Mouse (Mus musculus) midbrain, embryonic 12.5 days (tissue): ENCODE measurements around the gene Wdsub1. TPM values are rescaled to one million over a fixed set of nuclear protein-coding genes. Genes with fewer than 3 reads are reported as not detected.
"Not testable (repeated sequence)": the region's sequence is repeated elsewhere in the genome, so short reads cannot be mapped to it uniquely, and the experiment has no call there.

Experiments used
- ATAC-seq: fragments of 200-750 bp; cut with Nextera tagmentation; 2 replicates; pipeline ENCODE4 v1.8.0; 2017; ENCODE audit warnings: low read depth, moderate TSS enrichment, moderate library complexity; ENCODE audit not compliant: low FRiP score
- H3K27ac ChIP-seq: fragments of 300-500 bp; sonication (generic); replicated peaks from 2 replicates; pipeline ENCODE4 v1.5.1; 2016; ENCODE audit warnings: mild to moderate bottlenecking
- H3K27me3 ChIP-seq: fragments of 300-500 bp; sonication (generic); 2 replicates; pipeline ENCODE4 v1.6.1; 2016; ENCODE audit warnings: mild to moderate bottlenecking
- H3K36me3 ChIP-seq: fragments of 300-500 bp; sonication (generic); 2 replicates; pipeline ENCODE4 v1.6.1; 2016
- H3K4me1 ChIP-seq: fragments of 300-500 bp; sonication (generic); 2 replicates; pipeline ENCODE4 v1.6.1; 2016
- H3K4me2 ChIP-seq: fragments of 300-500 bp; sonication (generic); replicated peaks from 2 replicates; pipeline ENCODE4 v1.6.1; 2016; ENCODE audit warnings: mild to moderate bottlenecking, moderate library complexity
- H3K4me3 ChIP-seq: fragments of 300-500 bp; sonication (generic); 2 replicates; pipeline ENCODE4 v1.5.1; 2016; ENCODE audit warnings: mild to moderate bottlenecking
- H3K9ac ChIP-seq: fragments of 300-500 bp; sonication (generic); replicated peaks from 2 replicates; pipeline ENCODE4 v1.6.1; 2016; ENCODE audit warnings: mild to moderate bottlenecking, moderate library complexity
- H3K9me3 ChIP-seq: fragments of 300-500 bp; sonication (generic); 2 replicates; pipeline ENCODE4 v1.6.1; 2016; ENCODE audit warnings: mild to moderate bottlenecking
- WGBS: fragments of 180-500 bp; shearing (Covaris S2); methylation state at CpG from one replicate; pipeline ENCODE4 v1.1.7; 2016; 5-methylcytosine and 5-hydroxymethylcytosine counted together
- polyA plus RNA-seq: library from polyadenylated mRNA; unstranded; fragments of >200 nt; fragmentation: Nextera tagmentation; extraction: Ambion mirVana; gene quantifications from 2 replicates; pipeline ENCODE4 v1.2.1, GENCODE M21; 2016

The Wdsub1 gene
- polyA plus RNA-seq, 1 experiment from 2014 or later, result 17.6 TPM

GRCm38 (mm10) chr2:59877335-59877734 is 5.1 kb downstream of the Wdsub1 start:
- no peak overlapping the region for H3K4me3 ChIP-seq

GRCm38 (mm10) chr2:59876482-59876881 is 5.9 kb downstream of the Wdsub1 start:
- 91% methylated on average over 15 of the region's 15 CpGs for WGBS
- Histone ChIP-seq H3K4me1 (peaks cover 2% of the 10 kb centered on the region; the same call in 1 of the 2 replicates), H3K9ac (no peak overlapping the region), H3K27ac (no peak overlapping the region), H3K4me2 (no peak overlapping the region), H3K27me3 (no peaks in the 10 kb centered on the region), H3K9me3 (no peaks in the 10 kb centered on the region), H3K4me3 (no peak overlapping the region), H3K36me3 (no peaks in the 10 kb centered on the region; the same call in 1 of the 2 replicates)
- ATAC-seq, result no peak

More at GRCm38 (mm10) chr2:59877335-59877734, 5.1 kb downstream of the Wdsub1 start:
- Histone ChIP-seq H3K4me2 (no peak overlapping the region), H3K27me3 (no peaks in the 10 kb centered on the region), H3K36me3 (no peaks in the 10 kb centered on the region; the same call in 1 of the 2 replicates), H3K4me1 (peaks cover 8% of the 10 kb centered on the region), H3K9ac (no peak overlapping the region), H3K27ac (no peak overlapping the region), H3K9me3 (no peaks in the 10 kb centered on the region)
- no peak for ATAC-seq
- WGBS, result 87% methylated on average over 4 of the region's 4 CpGs

DNA sequence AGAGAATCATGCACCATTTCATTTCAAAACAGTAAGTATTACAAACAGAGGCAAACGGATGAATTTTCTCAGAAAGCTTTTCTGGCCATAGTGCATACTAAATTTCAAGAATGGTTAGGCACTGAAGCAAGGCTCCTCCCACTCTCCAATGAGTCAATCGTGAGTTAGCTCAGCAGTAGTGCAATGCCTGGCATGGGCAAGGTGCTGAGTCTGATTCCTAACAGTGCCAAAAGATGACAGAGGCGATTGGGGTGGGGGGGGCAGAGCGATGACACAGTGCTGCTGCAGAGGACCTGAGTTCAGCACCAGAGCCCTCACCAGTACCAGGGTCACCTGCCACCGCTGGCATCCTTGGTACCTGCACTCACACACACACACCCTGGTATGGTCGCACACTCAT is 11.9 kb downstream of the Wdsub1 start:
- no peak overlapping the region for H3K4me3 ChIP-seq
- H3K9me3 ChIP-seq, result no peaks in the 10 kb centered on the region
- no peak for ATAC-seq
- WGBS, result 90% methylated on average over 6 of the region's 6 CpGs
- H3K4me1 ChIP-seq, result no peaks in the 10 kb centered on the region
- H3K36me3 ChIP-seq, result no peaks in the 10 kb centered on the region; the same call in 1 of the 2 replicates
- H3K27ac ChIP-seq, result no peak overlapping the region
- H3K4me2 ChIP-seq, result no peak overlapping the region
- H3K27me3 ChIP-seq, result no peaks in the 10 kb centered on the region
- no peak overlapping the region for H3K9ac ChIP-seq

- WGBS, result 87% methylated on average over 6 of the region's 6 CpGs
- ATAC-seq, result no peak
- Histone ChIP-seq H3K4me1 (peaks cover 12% of the 10 kb centered on the region; the same call in 1 of the 2 replicates), H3K4me2 (no peak overlapping the region), H3K27me3 (no peaks in the 10 kb centered on the region), H3K36me3 (no peaks in the 10 kb centered on the region), H3K4me3 (no peak overlapping the region), H3K9ac (no peak overlapping the region), H3K27ac (no peak overlapping the region), H3K9me3 (no peaks in the 10 kb centered on the region)
Measured at GRCm38 (mm10) chr2:59862618-59863017, 19.8 kb downstream of the Wdsub1 start.

- H3K36me3 ChIP-seq, result no peaks in the 10 kb centered on the region
- H3K27ac ChIP-seq, result no peak overlapping the region
- no peak overlapping the region for H3K9ac ChIP-seq
- no peak overlapping the region for H3K4me2 ChIP-seq
- no peak overlapping the region for H3K4me3 ChIP-seq
- no peaks in the 10 kb centered on the region for H3K9me3 ChIP-seq
- H3K4me1 ChIP-seq, result peaks cover 5% of the 10 kb centered on the region; the same call in 1 of the 2 replicates
- WGBS, result 83% methylated on average over 9 of the region's 9 CpGs
- no peak for ATAC-seq
- no peaks in the 10 kb centered on the region for H3K27me3 ChIP-seq
Measured at GRCm38 (mm10) chr2:59854363-59854762, 28.0 kb downstream of the Wdsub1 start.

DNA sequence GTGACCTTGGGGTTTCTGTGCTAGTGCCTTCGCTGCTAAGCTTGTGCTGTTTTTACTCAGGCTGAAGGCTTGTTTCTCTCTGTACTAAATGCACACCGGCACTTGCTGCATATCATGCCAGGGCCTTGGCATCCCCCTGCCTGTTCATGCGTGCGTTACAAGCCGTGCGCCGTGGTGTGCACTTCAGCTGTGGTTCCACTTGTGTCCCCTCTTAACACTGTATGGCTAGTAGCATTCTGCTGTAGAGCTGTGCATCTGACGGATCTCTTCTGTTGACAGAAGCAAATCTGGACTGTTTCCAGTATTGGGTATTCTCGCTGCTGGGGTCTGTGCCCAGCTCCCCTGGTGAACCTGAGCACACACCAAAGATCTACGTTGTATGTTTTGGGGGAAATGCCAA is 28.8 kb downstream of the Wdsub1 start:
- H3K4me3 ChIP-seq, result no peak overlapping the region
- H3K4me1 ChIP-seq, result no peaks in the 10 kb centered on the region
- no peak overlapping the region for H3K9ac ChIP-seq
- H3K36me3 ChIP-seq, result no peaks in the 10 kb centered on the region
- H3K4me2 ChIP-seq, result no peak overlapping the region
- H3K27ac ChIP-seq, result no peak overlapping the region
- H3K9me3 ChIP-seq, result no peaks in the 10 kb centered on the region
- ATAC-seq, result no peak
- WGBS, result 97% methylated on average over 10 of the region's 10 CpGs
- H3K27me3 ChIP-seq, result no peaks in the 10 kb centered on the region

- WGBS, result 82% methylated on average over 11 of the region's 11 CpGs
- H3K4me3 ChIP-seq, result no peak overlapping the region
- no peak overlapping the region for H3K4me2 ChIP-seq
- H3K9ac ChIP-seq, result no peak overlapping the region
- H3K27me3 ChIP-seq, result no peaks in the 10 kb centered on the region
- H3K36me3 ChIP-seq, result no peaks in the 10 kb centered on the region
- H3K4me1 ChIP-seq, result no peaks in the 10 kb centered on the region
- H3K9me3 ChIP-seq, result no peaks in the 10 kb centered on the region
- H3K27ac ChIP-seq, result no peak overlapping the region
- ATAC-seq, result no peak
Measured at GRCm38 (mm10) chr2:59852916-59853315, 29.5 kb downstream of the Wdsub1 start.

- H3K27me3 ChIP-seq, H3K9me3 ChIP-seq, H3K4me3 ChIP-seq, H3K27ac ChIP-seq, H3K4me1 ChIP-seq, ATAC-seq, H3K4me2 ChIP-seq, H3K36me3 ChIP-seq, H3K9ac ChIP-seq: not testable (repeated sequence)
- 86% methylated on average over 5 of the region's 5 CpGs for WGBS
Measured at GRCm38 (mm10) chr2:59851885-59852284, 30.5 kb downstream of the Wdsub1 start.

- Histone ChIP-seq H3K36me3 (no peaks in the 10 kb centered on the region; the same call in 1 of the 2 replicates), H3K4me2 (no peak overlapping the region), H3K9ac (no peak overlapping the region), H3K27me3 (no peaks in the 10 kb centered on the region), H3K4me1 (peaks cover 4% of the 10 kb centered on the region; the same call in 1 of the 2 replicates), H3K9me3 (no peaks in the 10 kb centered on the region), H3K27ac (no peak overlapping the region), H3K4me3 (no peak overlapping the region)
- no peak for ATAC-seq
- WGBS, result 90% methylated on average over 6 of the region's 6 CpGs
Measured at GRCm38 (mm10) chr2:59843848-59844247, 38.5 kb downstream of the Wdsub1 start.

DNA sequence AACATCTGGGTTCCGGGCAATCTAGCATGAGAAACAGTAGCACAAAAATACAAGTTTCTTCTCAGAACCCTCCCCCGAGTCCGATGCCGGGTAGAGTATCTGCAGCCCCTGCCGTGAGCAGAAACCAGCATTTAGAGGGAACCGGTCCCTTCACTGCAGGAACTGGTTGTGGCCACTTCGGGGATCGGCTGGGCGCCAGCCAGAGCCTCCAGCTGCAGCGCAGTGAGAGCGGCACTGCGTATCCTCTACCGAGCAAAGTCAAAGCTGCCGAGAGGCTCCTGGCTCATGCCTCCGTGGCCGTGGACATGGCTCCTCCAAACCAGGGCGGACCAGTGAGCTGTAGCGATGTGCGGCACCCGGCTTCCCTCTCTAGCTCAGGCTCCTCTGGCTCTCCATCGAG is 39.2 kb downstream of the Wdsub1 start:
- Histone ChIP-seq H3K27ac (no peak overlapping the region), H3K9me3 (no peaks in the 10 kb centered on the region), H3K4me3 (no peak overlapping the region), H3K4me2 (no peak overlapping the region), H3K9ac (no peak overlapping the region), H3K36me3 (no peaks in the 10 kb centered on the region; the same call in 1 of the 2 replicates), H3K4me1 (peaks cover 4% of the 10 kb centered on the region; the same call in 1 of the 2 replicates), H3K27me3 (no peaks in the 10 kb centered on the region)
- no peak for ATAC-seq
- WGBS, result 78% methylated on average over 21 of the region's 21 CpGs

GRCm38 (mm10) chr2:59842556-59843008 is 39.8 kb downstream of the Wdsub1 start:
- WGBS, result 74% methylated on average over 6 of the region's 6 CpGs
- Histone ChIP-seq H3K27ac (no peak overlapping the region), H3K4me1 (peaks cover 4% of the 10 kb centered on the region; the same call in 1 of the 2 replicates), H3K27me3 (no peaks in the 10 kb centered on the region), H3K4me3 (no peak overlapping the region), H3K9ac (no peak overlapping the region), H3K9me3 (0 out of 2 replicates have a peak, but pooled peaks cover 1% of the 10 kb centered on the region), H3K36me3 (peaks cover 3% of the 10 kb centered on the region; the same call in 1 of the 2 replicates), H3K4me2 (no peak overlapping the region)
- no peak for ATAC-seq

- WGBS, result 75% methylated on average over 11 of the region's 11 CpGs
- ATAC-seq, result no peak
- Histone ChIP-seq H3K27ac (no peak overlapping the region), H3K9me3 (0 out of 2 replicates have a peak, but pooled peaks cover 2% of the 10 kb centered on the region), H3K9ac (no peak overlapping the region), H3K27me3 (no peaks in the 10 kb centered on the region), H3K36me3 (peaks cover 3% of the 10 kb centered on the region; the same call in 1 of the 2 replicates), H3K4me3 (no peak overlapping the region), H3K4me2 (no peak overlapping the region), H3K4me1 (peaks cover 4% of the 10 kb centered on the region; the same call in 1 of the 2 replicates)
Measured at GRCm38 (mm10) chr2:59841944-59842343, 40.4 kb downstream of the Wdsub1 start.
